Mouse (Mus musculus) liver, embryonic 14.5 days (tissue): ENCODE data around the gene Bzw2.

Source experiments
- CTCF ChIP-seq: IDR thresholded peaks from 2 replicates; pipeline ENCODE4 v1.5.1; 2016; ENCODE audit warnings: antibody characterized with exemption, low read depth, control low read depth
- EP300 ChIP-seq: IDR thresholded peaks from 2 replicates; pipeline ENCODE4 v1.6.1; 2016; ENCODE audit warnings: antibody characterized with exemption, low read depth

DNA sequence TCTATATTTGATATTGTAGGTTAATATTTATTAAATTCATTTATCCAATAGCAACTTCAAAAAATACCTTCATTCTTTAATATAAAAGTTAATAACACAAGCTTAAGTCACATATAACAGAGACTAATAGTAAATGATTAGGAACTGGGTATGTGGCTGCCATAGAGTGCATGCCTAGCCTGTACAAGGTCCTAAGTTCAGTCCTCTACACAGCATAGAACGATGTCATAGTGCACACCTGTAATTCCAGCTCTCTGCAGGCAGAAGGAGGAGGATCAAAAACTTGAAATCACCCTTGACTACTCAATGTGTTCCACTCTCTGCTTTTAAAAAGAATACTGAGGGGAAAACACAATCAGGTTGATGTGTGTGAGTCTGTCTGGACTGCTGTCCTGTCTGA is 107.6 kb downstream of the Bzw2 start:
- TF ChIP-seq CTCF (no peak), EP300 (no peak)
